Mouse (Mus musculus): ENCODE results near the gene Wdr86. TPM values are rescaled to one million over a fixed set of nuclear protein-coding genes. Genes with fewer than 3 reads are reported as not detected.

Wdr86 gene
- polyA plus RNA-seq, 1 experiment = not detected

- TF ChIP-seq GATA1 (IDR thresholded peaks at IDR 0.05; ENCODE audit: borderline replicate concordance, low read length) = no peak
- Histone ChIP-seq H3K36me3 (replicated peaks; ENCODE audit: low read length) (peaks cover 29% of the 10 kb centered on the region), H3K4me3 (replicated peaks) (peak overlapping the region; percentile 96), H3K27me3 (replicated peaks) (no peaks in the 10 kb centered on the region), H3K9me3 (no peaks in the 10 kb centered on the region), H3K4me1 (peaks cover 34% of the 10 kb centered on the region)
Observed at GRCm38 (mm10) chr5:24686176-24686575, 44.4 kb downstream of the Wdr86 start.

- Histone ChIP-seq H3K4me1 (peaks cover 34% of the 10 kb centered on the region), H3K4me3 (replicated peaks) (peak within 1 kb of the TSS; percentile 96), H3K9me3 (no peaks in the 10 kb centered on the region), H3K36me3 (replicated peaks; ENCODE audit: low read length) (peaks cover 23% of the 10 kb centered on the region), H3K27me3 (replicated peaks) (no peaks in the 10 kb centered on the region)
- no peak for TF ChIP-seq FLI1 (IDR thresholded peaks at IDR 0.05; ENCODE audit: low read length)
- no peak for TF ChIP-seq GATA1 (IDR thresholded peaks at IDR 0.05; ENCODE audit: borderline replicate concordance, low read length)
Observed at GRCm38 (mm10) chr5:24685366-24686093, 45.0 kb downstream of the Wdr86 start, which contains the start of gene Nub1. Nub1 (plus strand) TSS chr5:24685532.

GRCm38 (mm10) chr5:24684578-24685365, 45.8 kb downstream of the Wdr86 start:
- Histone ChIP-seq H3K4me3 (replicated peaks) (peak overlapping the region; percentile 96), H3K27me3 (replicated peaks) (no peaks in the 10 kb centered on the region), H3K36me3 (replicated peaks; ENCODE audit: low read length) (peaks cover 15% of the 10 kb centered on the region), H3K4me1 (peaks cover 31% of the 10 kb centered on the region), H3K9me3 (no peaks in the 10 kb centered on the region)
- TF ChIP-seq FLI1 (IDR thresholded peaks at IDR 0.05; ENCODE audit: low read length) = no peak
- TF ChIP-seq GATA1 (IDR thresholded peaks at IDR 0.05; ENCODE audit: borderline replicate concordance, low read length) = no peak

GRCm38 (mm10) chr5:24681436-24681835, 49.1 kb downstream of the Wdr86 start:
- H3K36me3 ChIP-seq (replicated peaks; ENCODE audit: low read length) = no peaks in the 10 kb centered on the region
- no peaks in the 10 kb centered on the region for H3K27me3 ChIP-seq (replicated peaks)
- H3K4me1 ChIP-seq = peaks cover 6% of the 10 kb centered on the region; the same call in 1 of the 2 replicates
- TF ChIP-seq FLI1 (IDR thresholded peaks at IDR 0.05; ENCODE audit: low read length) (no peak), GATA1 (IDR thresholded peaks at IDR 0.05; ENCODE audit: borderline replicate concordance, low read length) (no peak)
- peaks cover 9% of the 10 kb centered on the region; the same call in 1 of the 2 replicates for H3K9me3 ChIP-seq
- no peak overlapping the region for H3K4me3 ChIP-seq (replicated peaks)

- Histone ChIP-seq H3K9me3 (peaks cover 4% of the 10 kb centered on the region; the same call in 1 of the 2 replicates), H3K4me3 (replicated peaks) (no peak overlapping the region), H3K4me1 (peaks cover 4% of the 10 kb centered on the region; the same call in 1 of the 2 replicates), H3K36me3 (replicated peaks; ENCODE audit: low read length) (no peaks in the 10 kb centered on the region), H3K27me3 (replicated peaks) (peaks cover 22% of the 10 kb centered on the region)
- TF ChIP-seq FLI1 (IDR thresholded peaks at IDR 0.05; ENCODE audit: low read length) = no peak
- no peak for TF ChIP-seq GATA1 (IDR thresholded peaks at IDR 0.05; ENCODE audit: borderline replicate concordance, low read length)
Observed at GRCm38 (mm10) chr5:24674238-24674637, 56.3 kb downstream of the Wdr86 start.

Other genes with a start within 250 kb of the Wdr86 start
- not detected in 2 replicates for gene Gbx1, start 203.5 kb downstream of the Wdr86 start, polyA plus RNA-seq (2012; ENCODE audit: insufficient read depth, low replicate concordance)
- gene Asb10, start 189.7 kb downstream of the Wdr86 start, polyA plus RNA-seq (2012; ENCODE audit: insufficient read depth, low replicate concordance) = not detected in 2 replicates
- not detected in 2 replicates for gene 4931409K22Rik, start 173.9 kb downstream of the Wdr86 start, polyA plus RNA-seq (2012; ENCODE audit: insufficient read depth, low replicate concordance)
- 49.0 and 53.1 TPM in 2 replicates for gene Abcf2, start 153.3 kb downstream of the Wdr86 start, polyA plus RNA-seq (2012; ENCODE audit: insufficient read depth, low replicate concordance)
- gene Chpf2, start 144.0 kb downstream of the Wdr86 start, polyA plus RNA-seq (2012; ENCODE audit: insufficient read depth, low replicate concordance) = 36.1 and 95.0 TPM in 2 replicates
- gene Smarcd3, start 106.3 kb downstream of the Wdr86 start, polyA plus RNA-seq (2012; ENCODE audit: insufficient read depth, low replicate concordance) = 0.76 TPM in 1 of 2 replicates, not detected in the other
- 37.7 and 58.3 TPM in 2 replicates for gene Nub1, start 45.2 kb downstream of the Wdr86 start, polyA plus RNA-seq (2012; ENCODE audit: insufficient read depth, low replicate concordance)
- gene Crygn, start 27.3 kb upstream of the Wdr86 start, polyA plus RNA-seq (2012; ENCODE audit: insufficient read depth, low replicate concordance) = not detected in 2 replicates
- gene Rheb, start 111.9 kb upstream of the Wdr86 start, polyA plus RNA-seq (2012; ENCODE audit: insufficient read depth, low replicate concordance) = 10.6 and 27.8 TPM in 2 replicates

All from megakaryocyte, embryonic 14.5 days (primary cell).